Mouse (Mus musculus) G1E (cell line): Measurements from ENCODE around the gene Afmid. TPM values are rescaled to one million over a fixed set of nuclear protein-coding genes. Genes with fewer than 3 reads are reported as not detected.
A peak's percentile ranks its signal among the peaks of the same experiment; 100 is the strongest.

Experiments used
- ATAC-seq: 2 replicates; pipeline ENCODE4 v1.8.0; 2016; ENCODE audit warnings: mild to moderate bottlenecking; ENCODE audit not compliant: insufficient number of reproducible peaks, poor library complexity, low FRiP score, severe bottlenecking; ENCODE audit errors: extremely low read depth
- DNase-seq: peaks from one replicate; pipeline ENCODE4 v3.0.0; 2012; ENCODE audit warnings: low spot score
- H3K27me3 ChIP-seq: 2 replicates; pipeline ENCODE4 v1.6.1; 2012; ENCODE audit warnings: mild to moderate bottlenecking, low read length, inconsistent platforms; ENCODE audit not compliant: insufficient read depth
- H3K36me3 ChIP-seq: replicated peaks from 2 replicates; pipeline ENCODE3; 2012; ENCODE audit warnings: mild to moderate bottlenecking, inconsistent platforms
- H3K4me1 ChIP-seq: 2 replicates; pipeline ENCODE4 v1.6.1; 2012; ENCODE audit warnings: low read depth, low read length, inconsistent platforms, mixed read lengths; ENCODE audit not compliant: insufficient read depth
- H3K4me3 ChIP-seq: 2 replicates; pipeline ENCODE4 v1.5.1; 2012; ENCODE audit warnings: low read depth, mild to moderate bottlenecking, inconsistent platforms, low read length, moderate library complexity, mixed read lengths
- H3K9me3 ChIP-seq: replicated peaks from 2 replicates; pipeline ENCODE4 v1.6.1; 2012; ENCODE audit warnings: inconsistent platforms
- CTCF ChIP-seq: IDR thresholded peaks from 2 replicates; pipeline ENCODE4 v1.5.1; 2012; ENCODE audit warnings: low read depth, low read length, inconsistent platforms, mixed read lengths
- GATA1 ChIP-seq: IDR thresholded peaks from 2 replicates; pipeline ENCODE4 v1.6.1; 2012; ENCODE audit warnings: borderline replicate concordance, low read length, inconsistent platforms, mixed read lengths
- GATA2 ChIP-seq: IDR thresholded peaks from 2 replicates; pipeline ENCODE4 v1.6.1; 2012; ENCODE audit warnings: low read depth, low read length, inconsistent platforms, borderline replicate concordance
- POLR2AphosphoS5 ChIP-seq: IDR thresholded peaks from 2 replicates; pipeline ENCODE4 v1.6.1; 2012; ENCODE audit warnings: low read depth, low read length, inconsistent platforms; ENCODE audit not compliant: insufficient replicate concordance
- TAL1 ChIP-seq: conservative IDR thresholded peaks from 2 replicates; pipeline ENCODE4 v1.6.1; 2012; ENCODE audit warnings: low read depth, low read length, inconsistent platforms, mixed read lengths
- polyA plus RNA-seq: library from polyadenylated mRNA; stranded (reverse); fragments of >175 nt; gene quantifications from 2 replicates; pipeline ENCODE4 v1.2.3, GENCODE M21; 2012
- total RNA-seq, 2 experiments: library from RNA; stranded (forward) in 1 of 2; stranded (reverse) in 1 of 2; fragments of 200-1000 nt in 1 of 2; fragments of >200 nt in 1 of 2; fragmentation: Nextera tagmentation in 1 of 2; gene quantifications; 2 replicates each; pipeline ENCODE4 v1.2.3; 2014 to 2017

The Afmid gene
- total and polyA plus RNA-seq, 3 experiments: 3.7 to 23.0 (median 6.9) TPM

GRCm38 (mm10) chr11:117872861-117873608 is 47.3 kb downstream of the Afmid start, which contains the start of gene Tha1:
Gene Tha1 (minus strand): TSS chr11:117873481.
- no peak for TF ChIP-seq GATA1
- no peak for TF ChIP-seq TAL1
- TF ChIP-seq POLR2AphosphoS5: no peak
- TF ChIP-seq GATA2: no peak
- no peak for TF ChIP-seq CTCF
- H3K4me1 ChIP-seq: peaks cover 3% of the 10 kb centered on the region; the same call in 1 of the 2 replicates
- H3K9me3 ChIP-seq: no peaks in the 10 kb centered on the region
- no peak for DNase-seq
- no peak for ATAC-seq
- no peak within 1 kb of the TSS for H3K4me3 ChIP-seq
- no peaks in the 10 kb centered on the region for H3K36me3 ChIP-seq
- peaks cover 64% of the 10 kb centered on the region for H3K27me3 ChIP-seq

GRCm38 (mm10) chr11:117874419-117874818 is 48.7 kb downstream of the Afmid start:
- Histone ChIP-seq H3K9me3 (no peaks in the 10 kb centered on the region), H3K36me3 (no peaks in the 10 kb centered on the region), H3K27me3 (peaks cover 62% of the 10 kb centered on the region), H3K4me1 (peaks cover 8% of the 10 kb centered on the region; the same call in 1 of the 2 replicates), H3K4me3 (no peak overlapping the region)
- ATAC-seq: no peak
- TF ChIP-seq POLR2AphosphoS5 (no peak), GATA2 (no peak), GATA1 (no peak), CTCF (no peak), TAL1 (no peak)
- DNase-seq: no peak

GRCm38 (mm10) chr11:117875681-117876080 is 50.0 kb downstream of the Afmid start:
- ATAC-seq (no peak), DNase-seq (no peak)
- H3K27me3 ChIP-seq: peaks cover 65% of the 10 kb centered on the region
- H3K36me3 ChIP-seq: no peaks in the 10 kb centered on the region
- H3K9me3 ChIP-seq: no peaks in the 10 kb centered on the region
- H3K4me1 ChIP-seq: peaks cover 5% of the 10 kb centered on the region; the same call in 1 of the 2 replicates
- no peak overlapping the region for H3K4me3 ChIP-seq
- TF ChIP-seq POLR2AphosphoS5: no peak
- TF ChIP-seq GATA1: no peak
- TF ChIP-seq CTCF: no peak
- TF ChIP-seq TAL1: no peak
- TF ChIP-seq GATA2: no peak

GRCm38 (mm10) chr11:117877917-117878745 is 52.4 kb downstream of the Afmid start:
- TF ChIP-seq TAL1 (no peak), POLR2AphosphoS5 (no peak), GATA2 (no peak), CTCF (no peak), GATA1 (no peak)
- H3K9me3 ChIP-seq: no peaks in the 10 kb centered on the region
- H3K27me3 ChIP-seq: peaks cover 69% of the 10 kb centered on the region
- no peaks in the 10 kb centered on the region for H3K36me3 ChIP-seq
- peak; percentile 51 for DNase-seq
- no peak overlapping the region for H3K4me3 ChIP-seq
- peak; percentile 48 for ATAC-seq
- peaks cover 20% of the 10 kb centered on the region for H3K4me1 ChIP-seq

- DNase-seq (no peak), ATAC-seq (no peak)
- Histone ChIP-seq H3K4me3 (no peak overlapping the region), H3K4me1 (peaks cover 20% of the 10 kb centered on the region), H3K27me3 (peaks cover 74% of the 10 kb centered on the region), H3K36me3 (no peaks in the 10 kb centered on the region), H3K9me3 (no peaks in the 10 kb centered on the region)
- TF ChIP-seq TAL1: no peak
Observed at GRCm38 (mm10) chr11:117878892-117879291, 53.2 kb downstream of the Afmid start.

- no peak for TF ChIP-seq CTCF
- TF ChIP-seq TAL1: no peak
- TF ChIP-seq GATA2: no peak
- TF ChIP-seq POLR2AphosphoS5: no peak
- no peak for TF ChIP-seq GATA1
- H3K4me3 ChIP-seq: no peak overlapping the region
- DNase-seq (no peak), ATAC-seq (no peak)
- H3K36me3 ChIP-seq: no peaks in the 10 kb centered on the region
- peaks cover 20% of the 10 kb centered on the region for H3K4me1 ChIP-seq
- H3K9me3 ChIP-seq: no peaks in the 10 kb centered on the region
- peaks cover 81% of the 10 kb centered on the region for H3K27me3 ChIP-seq
Observed at GRCm38 (mm10) chr11:117879676-117880075, 54.0 kb downstream of the Afmid start.
